Mouse (Mus musculus) hindbrain, embryonic 12.5 days (tissue): Measurements from ENCODE around the gene Ugt2b35. TPM values are rescaled to one million over a fixed set of nuclear protein-coding genes. Genes with fewer than 3 reads are reported as not detected.
"Not testable (repeated sequence)": the region's sequence is repeated elsewhere in the genome, so short reads cannot be mapped to it uniquely, and the experiment has no call there.

Experiments used
- ATAC-seq: fragments of 200-750 bp; cut with Nextera tagmentation; 2 replicates; pipeline ENCODE4 v1.8.0; 2017; ENCODE audit warnings: moderate TSS enrichment; ENCODE audit not compliant: low FRiP score
- H3K27ac ChIP-seq: fragments of 300-500 bp; sonication (generic); 2 replicates; pipeline ENCODE4 v1.5.1; 2016; ENCODE audit warnings: mild to moderate bottlenecking
- H3K27me3 ChIP-seq: fragments of 300-500 bp; sonication (generic); 2 replicates; pipeline ENCODE4 v1.6.1; 2016; ENCODE audit warnings: mild to moderate bottlenecking
- H3K36me3 ChIP-seq: fragments of 300-500 bp; sonication (generic); 2 replicates; pipeline ENCODE4 v1.6.1; 2016; ENCODE audit warnings: mild to moderate bottlenecking
- H3K4me1 ChIP-seq: fragments of 300-500 bp; sonication (generic); 2 replicates; pipeline ENCODE4 v1.6.1; 2016
- H3K4me2 ChIP-seq: fragments of 300-500 bp; sonication (generic); replicated peaks from 2 replicates; pipeline ENCODE4 v1.6.1; 2016; ENCODE audit warnings: mild to moderate bottlenecking
- H3K4me3 ChIP-seq: fragments of 300-500 bp; sonication (generic); 2 replicates; pipeline ENCODE4 v1.5.1; 2016; ENCODE audit warnings: mild to moderate bottlenecking
- H3K9ac ChIP-seq: fragments of 300-500 bp; sonication (generic); 2 replicates; pipeline ENCODE4 v1.6.1; 2016; ENCODE audit warnings: mild to moderate bottlenecking, moderate library complexity
- H3K9me3 ChIP-seq: fragments of 300-500 bp; sonication (generic); replicated peaks from 2 replicates; pipeline ENCODE4 v1.6.1; 2016; ENCODE audit warnings: mild to moderate bottlenecking
- WGBS: fragments of 180-500 bp; shearing (Covaris S2); methylation state at CpG from one replicate; pipeline ENCODE4 v1.1.7; 2016; 5-methylcytosine and 5-hydroxymethylcytosine counted together
- polyA plus RNA-seq: library from polyadenylated mRNA; unstranded; fragments of >200 nt; fragmentation: Nextera tagmentation; extraction: Ambion mirVana; gene quantifications from 2 replicates; pipeline ENCODE4 v1.2.1, GENCODE M21; 2016

Ugt2b35 gene
- not detected in 2 replicates for polyA plus RNA-seq

GRCm38 (mm10) chr5:87000395-87001073, at the start of gene Ugt2b35:
TSS of gene Ugt2b35 (plus strand) at chr5:87000860.
- 77% methylated on average over 4 of the region's 4 CpGs for WGBS
- H3K27me3 ChIP-seq = no peaks in the 10 kb centered on the region
- no peak within 1 kb of the TSS for H3K4me3 ChIP-seq
- no peaks in the 10 kb centered on the region for H3K4me1 ChIP-seq
- no peak within 1 kb of the TSS for H3K4me2 ChIP-seq
- H3K9me3 ChIP-seq = no peaks in the 10 kb centered on the region
- no peaks in the 10 kb centered on the region for H3K36me3 ChIP-seq
- no peak within 1 kb of the TSS for H3K27ac ChIP-seq
- no peak within 1 kb of the TSS for H3K9ac ChIP-seq
- ATAC-seq = no peak

DNA sequence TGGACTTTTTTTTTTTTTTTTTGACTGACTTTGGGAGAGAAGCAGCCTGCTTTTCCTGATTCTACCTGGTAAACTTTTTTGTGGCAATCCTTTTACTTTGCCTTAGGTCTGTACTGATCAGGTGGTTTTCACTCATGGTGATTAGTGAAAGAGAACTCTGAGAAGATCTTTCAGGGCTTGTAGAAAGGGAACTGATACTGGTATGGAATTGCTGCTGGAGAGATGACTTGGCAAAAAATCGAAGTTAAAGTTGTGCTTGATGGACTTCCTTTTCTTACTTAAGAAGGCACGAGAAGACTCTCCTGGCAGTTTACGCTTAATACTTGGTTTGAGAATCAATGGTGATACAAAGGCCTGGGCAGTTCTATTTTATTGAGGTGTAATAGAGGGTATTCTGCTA, 40.2 kb upstream of the Ugt2b35 start:
- H3K9me3 ChIP-seq = no peaks in the 10 kb centered on the region
- no peaks in the 10 kb centered on the region for H3K27me3 ChIP-seq
- WGBS = 91% methylated on average over 3 of the region's 3 CpGs
- H3K27ac ChIP-seq = no peak overlapping the region
- no peak for ATAC-seq
- no peak overlapping the region for H3K9ac ChIP-seq
- H3K36me3 ChIP-seq = no peaks in the 10 kb centered on the region
- H3K4me2 ChIP-seq = no peak overlapping the region
- H3K4me3 ChIP-seq = no peak overlapping the region
- no peaks in the 10 kb centered on the region for H3K4me1 ChIP-seq

DNA sequence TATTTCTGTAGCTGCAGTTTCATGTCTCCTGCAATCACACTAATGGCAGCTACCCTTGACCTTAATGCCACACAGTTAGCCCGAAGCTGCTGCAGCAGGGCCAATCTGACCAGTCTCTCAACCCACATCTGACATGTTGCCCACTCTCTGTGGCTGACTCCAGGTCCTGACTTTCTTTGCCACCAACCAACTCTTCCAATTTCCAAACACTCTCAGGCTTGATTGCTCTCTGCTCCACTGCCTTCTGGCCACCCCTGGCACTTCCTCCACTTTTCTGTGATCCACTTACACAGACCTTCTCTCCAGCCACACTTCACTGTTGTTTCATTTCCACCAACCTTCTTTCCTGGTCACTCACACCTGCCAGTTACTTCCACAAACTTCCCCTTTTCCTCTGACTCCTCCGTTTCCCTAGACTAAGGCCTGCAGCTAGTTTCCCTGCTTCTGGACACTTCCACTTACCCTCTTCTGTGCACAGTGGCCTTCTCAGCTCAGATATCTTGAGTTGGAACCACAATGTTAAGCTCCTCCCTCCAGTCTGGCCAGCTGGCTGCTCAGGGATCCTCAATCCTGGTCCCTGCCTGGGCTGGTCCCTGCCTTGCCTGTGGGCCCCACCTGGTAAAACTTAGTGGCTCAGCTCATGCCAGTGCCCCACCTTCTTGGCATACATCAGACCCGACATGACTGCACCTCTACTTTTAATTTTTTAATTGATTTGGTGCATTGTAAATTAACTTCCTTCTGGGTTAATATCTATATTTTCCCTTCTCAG, 38.9 kb upstream of the Ugt2b35 start:
- Histone ChIP-seq H3K4me2 (no peak overlapping the region), H3K9ac (no peak overlapping the region), H3K27me3 (no peaks in the 10 kb centered on the region), H3K4me3 (no peak overlapping the region), H3K36me3 (no peaks in the 10 kb centered on the region), H3K9me3 (no peaks in the 10 kb centered on the region), H3K27ac (no peak overlapping the region), H3K4me1 (no peaks in the 10 kb centered on the region)
- ATAC-seq = no peak
- WGBS = 83% methylated on average over 3 of the region's 3 CpGs

- H3K4me2 ChIP-seq, H3K27ac ChIP-seq, H3K27me3 ChIP-seq, ATAC-seq, H3K4me1 ChIP-seq, H3K4me3 ChIP-seq, H3K9ac ChIP-seq, H3K9me3 ChIP-seq, H3K36me3 ChIP-seq: not testable (repeated sequence)
- WGBS = 75% methylated on average over 1 of the region's 1 CpGs
Measured at GRCm38 (mm10) chr5:86962849-86963248, 37.8 kb upstream of the Ugt2b35 start.

- H3K4me3 ChIP-seq, H3K27me3 ChIP-seq, H3K9me3 ChIP-seq, H3K9ac ChIP-seq, H3K4me1 ChIP-seq, H3K4me2 ChIP-seq, ATAC-seq, H3K36me3 ChIP-seq, H3K27ac ChIP-seq: not testable (repeated sequence)
- 88% methylated on average over 5 of the region's 5 CpGs for WGBS
Measured at GRCm38 (mm10) chr5:86967271-86967670, 33.4 kb upstream of the Ugt2b35 start.

GRCm38 (mm10) chr5:87004735-87005134, 4.1 kb downstream of the Ugt2b35 start:
- H3K36me3 ChIP-seq = no peaks in the 10 kb centered on the region
- no peak overlapping the region for H3K27ac ChIP-seq
- H3K4me3 ChIP-seq = no peak overlapping the region
- H3K4me1 ChIP-seq = no peaks in the 10 kb centered on the region
- no peak overlapping the region for H3K4me2 ChIP-seq
- no peaks in the 10 kb centered on the region for H3K27me3 ChIP-seq
- H3K9me3 ChIP-seq = no peaks in the 10 kb centered on the region
- ATAC-seq = no peak
- WGBS = 86% methylated on average over 6 of the region's 6 CpGs
- no peak overlapping the region for H3K9ac ChIP-seq

DNA sequence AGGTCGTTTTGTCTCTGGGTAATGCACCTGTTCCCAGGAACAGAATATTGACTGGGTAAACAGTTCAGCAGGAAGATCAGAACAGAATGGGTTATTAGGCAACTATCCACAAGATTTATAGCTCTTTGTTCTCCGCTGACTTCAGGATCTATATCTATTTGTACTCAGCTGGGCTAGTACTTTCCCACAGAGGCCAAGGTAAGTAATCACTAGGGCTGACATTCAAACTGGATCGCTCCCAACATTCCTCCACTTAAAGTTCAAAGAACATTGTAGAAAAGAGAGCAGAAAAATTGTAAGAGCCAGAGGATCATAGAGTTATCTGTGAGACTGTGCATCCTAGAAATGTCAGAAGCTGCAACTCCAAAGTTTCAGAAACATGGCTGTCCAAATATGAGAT, 14.8 kb downstream of the Ugt2b35 start:
- Histone ChIP-seq H3K9ac (no peak overlapping the region), H3K9me3 (no peaks in the 10 kb centered on the region), H3K27ac (no peak overlapping the region), H3K4me3 (no peak overlapping the region), H3K27me3 (no peaks in the 10 kb centered on the region), H3K4me1 (no peaks in the 10 kb centered on the region), H3K36me3 (no peaks in the 10 kb centered on the region), H3K4me2 (no peak overlapping the region)
- no peak for ATAC-seq
- WGBS = 90% methylated on average over 3 of the region's 3 CpGs

DNA sequence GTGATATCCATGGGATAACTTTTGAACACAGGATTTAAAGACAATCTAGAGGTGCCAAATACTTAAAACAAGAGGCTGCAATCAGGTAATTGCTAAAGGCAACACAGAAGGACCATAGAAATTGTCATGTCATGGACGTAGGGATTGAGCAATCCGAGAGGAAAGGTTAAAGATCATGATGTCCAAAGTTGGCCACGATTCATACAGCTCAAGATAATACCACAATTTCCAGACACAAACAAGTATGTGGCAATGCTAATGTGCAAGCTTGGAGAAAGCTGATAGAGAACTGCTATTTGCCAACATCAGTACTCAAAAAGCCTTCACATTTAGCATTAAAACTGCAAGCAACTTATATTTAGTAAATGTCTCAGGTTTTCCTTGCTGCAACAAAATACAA, 26.7 kb downstream of the Ugt2b35 start:
- ATAC-seq = no peak
- H3K4me2 ChIP-seq = no peak overlapping the region

DNA sequence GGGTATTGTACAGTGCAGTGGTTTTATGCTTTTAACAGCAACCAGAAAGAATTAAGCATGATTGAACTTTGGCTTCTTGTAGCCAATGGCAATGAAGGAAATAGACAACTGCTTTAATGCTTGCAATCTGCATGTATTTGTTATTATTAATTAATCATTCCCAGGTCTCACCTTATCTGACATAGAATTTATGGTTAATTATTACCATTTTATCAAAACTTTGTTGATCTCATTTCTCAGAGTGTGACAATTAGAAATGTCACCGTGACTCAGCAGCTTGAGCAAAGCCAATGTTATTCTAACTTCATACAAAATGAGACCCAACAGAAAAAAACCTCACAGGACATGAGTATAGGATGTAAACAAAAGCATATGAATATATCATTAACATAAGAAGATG, 30.0 kb downstream of the Ugt2b35 start:
- Histone ChIP-seq H3K36me3 (no peaks in the 10 kb centered on the region), H3K9me3 (no peaks in the 10 kb centered on the region), H3K4me2 (no peak overlapping the region), H3K27ac (no peak overlapping the region), H3K9ac (no peak overlapping the region), H3K4me3 (no peak overlapping the region), H3K4me1 (no peaks in the 10 kb centered on the region), H3K27me3 (no peaks in the 10 kb centered on the region)
- no peak for ATAC-seq
- 87% methylated on average over 1 of the region's 1 CpGs for WGBS

More for the DNA sequence above, 26.7 kb downstream of the Ugt2b35 start:
- Histone ChIP-seq H3K4me1 (no peaks in the 10 kb centered on the region), H3K36me3 (no peaks in the 10 kb centered on the region), H3K9ac (no peak overlapping the region), H3K4me3 (no peak overlapping the region), H3K27ac (no peak overlapping the region), H3K9me3 (no peaks in the 10 kb centered on the region), H3K27me3 (no peaks in the 10 kb centered on the region)
- WGBS = 83% methylated on average over 3 of the region's 3 CpGs

Other genes with a start within 250 kb of the Ugt2b35 start
- gene Ythdc1, start 196.6 kb upstream of the Ugt2b35 start, polyA plus RNA-seq = 50.3 and 51.2 TPM in 2 replicates
- not detected in 2 replicates for gene Ugt2b34, start 93.9 kb upstream of the Ugt2b35 start, polyA plus RNA-seq
- gene Ugt2b1, start 74.3 kb upstream of the Ugt2b35 start, polyA plus RNA-seq = not detected in 2 replicates
- not detected in 2 replicates for gene Ugt2b36, start 91.7 kb downstream of the Ugt2b35 start, polyA plus RNA-seq
- gene Ugt2b5, start 139.5 kb downstream of the Ugt2b35 start, polyA plus RNA-seq = not detected in 2 replicates